Mouse (Mus musculus): ENCODE results near the gene Pym1. TPM values are rescaled to one million over a fixed set of nuclear protein-coding genes. Genes with fewer than 3 reads are reported as not detected.
A peak's percentile ranks its signal among the peaks of the same experiment; 100 is the strongest.

Gene Pym1
- polyA plus RNA-seq, 1 experiment from 2014 or later, result 22.7 TPM

- Histone ChIP-seq H3K27ac (replicated peaks) (peak overlapping the region; percentile 92), H3K27me3 (ENCODE audit: control insufficient read depth, insufficient read depth, low read length) (no peaks in the 10 kb centered on the region), H3K9ac (ENCODE audit: low read length) (peak overlapping the region; percentile 88), H3K36me3 (ENCODE audit: control insufficient read depth, insufficient read depth, low read length) (no peaks in the 10 kb centered on the region), H3K4me1 (replicated peaks; ENCODE audit: control insufficient read depth, insufficient read depth) (no peaks in the 10 kb centered on the region; the same call in 1 of the 2 replicates), H3K4me3 (ENCODE audit: low read depth, low read length) (peak overlapping the region; percentile 74), H3K9me3 (ENCODE audit: control insufficient read depth, low read length) (no peaks in the 10 kb centered on the region), H3K4me2 (replicated peaks; ENCODE audit: low read depth) (peak overlapping the region; percentile 90)
- WGBS, result 8% methylated on average over 7 of the region's 7 CpGs
- no peak for DNase-seq (ENCODE audit: low spot score)
- TF ChIP-seq EP300 (optimal IDR thresholded peaks at IDR 0.05), result no peak
- no peak for TF ChIP-seq CTCF (IDR thresholded peaks at IDR 0.05; ENCODE audit: low read depth)
- no peak for ATAC-seq (ENCODE audit: low FRiP score, low TSS enrichment)
Observed at GRCm38 (mm10) chr10:128743235-128743634, 4.5 kb upstream of the Pym1 start.

- WGBS, result under 1% methylated on average over 37 of the region's 37 CpGs
- no peaks in the 10 kb centered on the region for H3K9me3 ChIP-seq (ENCODE audit: control insufficient read depth, low read length)
- H3K4me1 ChIP-seq (replicated peaks; ENCODE audit: control insufficient read depth, insufficient read depth), result no peaks in the 10 kb centered on the region; the same call in 1 of the 2 replicates
- peak overlapping the region; percentile 74 for H3K4me3 ChIP-seq (ENCODE audit: low read depth, low read length)
- ATAC-seq (ENCODE audit: low FRiP score, low TSS enrichment) (peak; percentile 30), DNase-seq (ENCODE audit: low spot score) (peak; percentile 70)
- H3K4me2 ChIP-seq (replicated peaks; ENCODE audit: low read depth), result peak overlapping the region; percentile 90
- H3K9ac ChIP-seq (ENCODE audit: low read length), result peak overlapping the region; percentile 88
- TF ChIP-seq CTCF (IDR thresholded peaks at IDR 0.05; ENCODE audit: low read depth) (no peak), EP300 (optimal IDR thresholded peaks at IDR 0.05) (no peak)
- H3K36me3 ChIP-seq (ENCODE audit: control insufficient read depth, insufficient read depth, low read length), result no peaks in the 10 kb centered on the region
- peak overlapping the region; percentile 92 for H3K27ac ChIP-seq (replicated peaks)
- H3K27me3 ChIP-seq (ENCODE audit: control insufficient read depth, insufficient read depth, low read length), result no peaks in the 10 kb centered on the region
Observed at GRCm38 (mm10) chr10:128743791-128744191, 3.9 kb upstream of the Pym1 start.

GRCm38 (mm10) chr10:128744211-128744610 is 3.5 kb upstream of the Pym1 start:
- H3K4me3 ChIP-seq (ENCODE audit: low read depth, low read length), result peak overlapping the region; percentile 74
- DNase-seq (ENCODE audit: low spot score) (no peak), ATAC-seq (ENCODE audit: low FRiP score, low TSS enrichment) (no peak)
- WGBS, result 24% methylated on average over 8 of the region's 8 CpGs
- no peaks in the 10 kb centered on the region; the same call in 1 of the 2 replicates for H3K4me1 ChIP-seq (replicated peaks; ENCODE audit: control insufficient read depth, insufficient read depth)
- peak overlapping the region; percentile 92 for H3K27ac ChIP-seq (replicated peaks)
- peak overlapping the region; percentile 88 for H3K9ac ChIP-seq (ENCODE audit: low read length)
- H3K9me3 ChIP-seq (ENCODE audit: control insufficient read depth, low read length), result no peaks in the 10 kb centered on the region
- peak overlapping the region; percentile 90 for H3K4me2 ChIP-seq (replicated peaks; ENCODE audit: low read depth)
- H3K36me3 ChIP-seq (ENCODE audit: control insufficient read depth, insufficient read depth, low read length), result no peaks in the 10 kb centered on the region
- TF ChIP-seq EP300 (optimal IDR thresholded peaks at IDR 0.05), result no peak
- TF ChIP-seq CTCF (IDR thresholded peaks at IDR 0.05; ENCODE audit: low read depth), result no peak
- H3K27me3 ChIP-seq (ENCODE audit: control insufficient read depth, insufficient read depth, low read length), result no peaks in the 10 kb centered on the region

- H3K4me2 ChIP-seq (replicated peaks; ENCODE audit: low read depth), result peak within 1 kb of the TSS; percentile 90
- H3K9me3 ChIP-seq (ENCODE audit: control insufficient read depth, low read length), result no peaks in the 10 kb centered on the region
- H3K36me3 ChIP-seq (ENCODE audit: control insufficient read depth, insufficient read depth, low read length), result no peaks in the 10 kb centered on the region
- peak; percentile 44 for DNase-seq (ENCODE audit: low spot score)
- no peak for ATAC-seq (ENCODE audit: low FRiP score, low TSS enrichment)
- peak within 1 kb of the TSS; percentile 92 for H3K27ac ChIP-seq (replicated peaks)
- TF ChIP-seq CTCF (IDR thresholded peaks at IDR 0.05; ENCODE audit: low read depth) (peak; percentile 56), EP300 (optimal IDR thresholded peaks at IDR 0.05) (no peak)
- peak within 1 kb of the TSS; percentile 74 for H3K4me3 ChIP-seq (ENCODE audit: low read depth, low read length)
- H3K4me1 ChIP-seq (replicated peaks; ENCODE audit: control insufficient read depth, insufficient read depth), result no peaks in the 10 kb centered on the region; the same call in 1 of the 2 replicates
- 18% methylated on average over 18 of the region's 18 CpGs for WGBS
- H3K27me3 ChIP-seq (ENCODE audit: control insufficient read depth, insufficient read depth, low read length), result no peaks in the 10 kb centered on the region
- peak within 1 kb of the TSS; percentile 88 for H3K9ac ChIP-seq (ENCODE audit: low read length)
Observed at GRCm38 (mm10) chr10:128744680-128745601, 2.7 kb upstream of the Pym1 start, which contains the start of gene Dgka. Gene Dgka, minus strand, starts transcription at chr10:128744855.

- WGBS, result 87% methylated on average over 10 of the region's 10 CpGs
Observed at GRCm38 (mm10) chr10:128745946-128746613, 1.6 kb upstream of the Pym1 start.

More at GRCm38 (mm10) chr10:128745946-128746613, 1.6 kb upstream of the Pym1 start:
- Histone ChIP-seq H3K27ac (replicated peaks) (peak overlapping the region; percentile 45; the same call in 1 of the 2 replicates), H3K9ac (ENCODE audit: low read length) (no peak overlapping the region), H3K36me3 (ENCODE audit: control insufficient read depth, insufficient read depth, low read length) (no peaks in the 10 kb centered on the region), H3K4me2 (replicated peaks; ENCODE audit: low read depth) (no peak overlapping the region), H3K9me3 (ENCODE audit: control insufficient read depth, low read length) (no peaks in the 10 kb centered on the region), H3K4me3 (ENCODE audit: low read depth, low read length) (no peak overlapping the region), H3K27me3 (ENCODE audit: control insufficient read depth, insufficient read depth, low read length) (no peaks in the 10 kb centered on the region), H3K4me1 (replicated peaks; ENCODE audit: control insufficient read depth, insufficient read depth) (no peaks in the 10 kb centered on the region; the same call in 1 of the 2 replicates)
- DNase-seq (ENCODE audit: low spot score), result no peak
- no peak for TF ChIP-seq CTCF (IDR thresholded peaks at IDR 0.05; ENCODE audit: low read depth)
- no peak for TF ChIP-seq EP300 (optimal IDR thresholded peaks at IDR 0.05)
- ATAC-seq (ENCODE audit: low FRiP score, low TSS enrichment), result no peak

All from stomach, postnatal 0 days (tissue).